Mouse (Mus musculus) midbrain, embryonic 11.5 days (tissue): ENCODE data around the gene Wdr3. TPM values are rescaled to one million over a fixed set of nuclear protein-coding genes. Genes with fewer than 3 reads are reported as not detected.

Experiments
- ATAC-seq: fragments of 200-750 bp; cut with Nextera tagmentation; 2 replicates; pipeline ENCODE4 v1.8.0; 2017; ENCODE audit warnings: moderate TSS enrichment, moderate library complexity; ENCODE audit not compliant: low FRiP score
- DNase-seq: peaks from one replicate; pipeline ENCODE4 v3.0.0; 2015; ENCODE audit warnings: low spot score; ENCODE audit errors: missing footprints
- H3K27ac ChIP-seq: fragments of 300-500 bp; sonication (generic); 2 replicates; pipeline ENCODE4 v1.5.1; 2014; ENCODE audit warnings: low read depth, low read length
- H3K27me3 ChIP-seq: fragments of 300-500 bp; sonication (generic); 2 replicates; pipeline ENCODE4 v1.6.1; 2014; ENCODE audit warnings: mild to moderate bottlenecking, low read length, moderate library complexity, mixed read lengths; ENCODE audit not compliant: control insufficient read depth, insufficient read depth
- H3K36me3 ChIP-seq: fragments of 300-500 bp; sonication (generic); 2 replicates; pipeline ENCODE4 v1.6.1; 2014; ENCODE audit warnings: mild to moderate bottlenecking, low read length, moderate library complexity, mixed read lengths; ENCODE audit not compliant: control insufficient read depth, insufficient read depth
- H3K4me1 ChIP-seq: fragments of 300-500 bp; sonication (generic); 2 replicates; pipeline ENCODE4 v1.6.1; 2014; ENCODE audit warnings: low read length; ENCODE audit not compliant: control insufficient read depth, insufficient read depth
- H3K4me2 ChIP-seq: fragments of 300-500 bp; sonication (generic); 2 replicates; pipeline ENCODE4 v1.6.1; 2014; ENCODE audit warnings: mild to moderate bottlenecking, moderate library complexity
- H3K4me3 ChIP-seq: fragments of 300-500 bp; sonication (generic); 2 replicates; pipeline ENCODE4 v1.5.1; 2014; ENCODE audit warnings: low read depth, low read length
- H3K9ac ChIP-seq: fragments of 300-500 bp; sonication (generic); 2 replicates; pipeline ENCODE4 v1.6.1; 2014; ENCODE audit warnings: low read length
- H3K9me3 ChIP-seq: fragments of 300-500 bp; sonication (generic); 2 replicates; pipeline ENCODE4 v1.6.1; 2016; ENCODE audit warnings: low read length; ENCODE audit not compliant: control insufficient read depth
- WGBS: fragments of 180-500 bp; shearing (Covaris S2); extraction: QIAGEN DNeasy Blood & Tissue Kit; methylation state at CpG from one replicate; pipeline ENCODE4 v1.1.7; 2014; 5-methylcytosine and 5-hydroxymethylcytosine counted together
- polyA plus RNA-seq: library from polyadenylated mRNA; unstranded; fragments of >200 nt; fragmentation: Nextera tagmentation; extraction: Ambion mirVana; gene quantifications from 2 replicates; pipeline ENCODE4 v1.2.1, GENCODE M21; 2014

Wdr3 gene
- polyA plus RNA-seq, 1 experiment from 2014 or later = 64.4 TPM

DNA sequence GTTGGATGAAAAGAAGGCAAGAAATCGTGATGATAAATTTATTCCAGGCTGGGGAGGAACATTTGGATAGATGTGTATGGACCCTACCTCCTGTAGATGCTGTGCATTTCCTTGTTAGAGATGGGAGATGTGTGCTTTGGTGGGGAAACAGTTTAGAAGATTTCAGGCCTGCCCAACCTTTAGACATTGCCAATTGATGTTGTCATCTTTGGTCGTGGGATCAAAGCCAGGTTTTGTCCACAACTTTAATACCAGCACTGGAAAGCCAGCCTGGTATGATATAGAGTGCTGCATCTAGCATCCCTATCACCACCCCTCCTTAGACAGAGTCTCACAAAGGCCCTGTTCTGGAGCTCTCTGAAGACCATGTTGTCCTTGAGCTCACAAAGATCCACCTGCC is 1.3 kb upstream of the Wdr3 start:
- no peak for ATAC-seq

DNA sequence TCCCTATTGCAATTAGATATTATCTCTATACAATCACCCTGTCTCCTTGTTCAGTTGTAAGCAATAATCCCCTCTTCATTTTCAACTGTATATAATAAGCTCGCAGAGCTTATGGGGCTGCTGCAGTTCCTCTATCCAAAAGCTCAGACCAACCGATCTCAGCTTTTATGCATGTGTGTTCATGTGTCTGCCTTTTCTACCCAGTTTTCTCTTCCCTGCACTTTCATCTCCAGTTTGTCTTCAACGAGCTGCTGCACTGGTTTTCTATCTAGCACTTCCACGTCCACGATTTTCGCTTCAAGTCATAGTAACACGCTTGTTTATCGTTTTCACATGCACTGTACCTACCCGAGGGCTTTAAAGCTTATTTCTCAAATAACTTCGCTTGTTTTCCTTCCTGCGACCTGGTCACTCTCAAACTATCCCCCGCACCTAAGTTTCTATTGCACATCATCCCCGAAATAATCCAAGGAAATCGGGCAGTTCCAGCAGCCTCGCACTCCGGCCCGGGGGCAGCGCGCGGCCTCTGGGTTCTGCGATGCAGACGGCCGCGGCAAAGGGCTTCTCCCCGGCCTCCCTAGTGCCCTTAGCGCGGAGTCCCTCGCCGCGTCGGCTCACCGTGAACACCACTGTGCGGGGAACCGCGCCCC is 417 bp downstream of the Wdr3 start:
- 2% methylated on average over 35 of the region's 35 CpGs for WGBS

More for the DNA sequence above, 1.3 kb upstream of the Wdr3 start:
- Histone ChIP-seq H3K9ac (no peak overlapping the region), H3K9me3 (no peaks in the 10 kb centered on the region), H3K4me3 (no peak overlapping the region), H3K4me1 (peaks cover 6% of the 10 kb centered on the region), H3K27ac (no peak overlapping the region), H3K36me3 (peaks cover 6% of the 10 kb centered on the region; the same call in 1 of the 2 replicates), H3K4me2 (no peak overlapping the region), H3K27me3 (no peaks in the 10 kb centered on the region)
- 80% methylated on average over 2 of the region's 2 CpGs for WGBS
- peak; percentile 72 for DNase-seq

DNA sequence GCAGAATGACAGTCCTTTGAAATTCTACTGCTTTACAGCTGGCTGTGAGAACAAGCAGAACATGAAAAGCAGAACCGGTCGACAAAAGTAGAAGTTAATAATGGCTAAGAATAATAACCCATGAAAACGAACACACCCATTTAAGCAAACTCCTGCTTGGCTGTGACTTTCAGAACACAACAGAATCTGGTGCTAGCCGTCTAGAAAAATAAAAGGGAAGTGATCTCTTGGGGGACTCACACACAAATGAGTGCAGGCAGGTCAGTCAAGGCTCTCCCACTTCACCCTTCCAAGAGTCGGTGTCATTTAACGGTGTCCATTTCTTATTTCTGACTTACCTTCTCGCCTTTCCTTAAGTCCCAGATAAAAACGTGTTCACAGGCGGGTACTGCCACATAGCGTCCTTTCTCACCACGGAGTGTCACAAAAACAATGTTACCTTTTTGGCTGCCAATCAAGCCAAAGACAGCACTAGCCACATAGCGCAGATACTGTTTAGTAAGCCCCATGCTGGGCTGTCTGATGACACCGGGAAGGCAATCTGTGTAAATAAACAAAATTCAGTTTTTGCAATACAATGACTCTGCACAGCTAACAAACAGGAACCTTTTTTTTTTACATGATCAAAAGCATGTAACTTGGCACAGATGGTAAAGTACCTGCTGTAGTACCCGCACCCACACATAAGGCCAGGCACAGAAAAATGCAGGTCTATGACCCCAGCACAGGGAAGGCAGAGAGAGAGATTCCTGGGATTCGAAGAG is 1.3 kb downstream of the Wdr3 start:
- Histone ChIP-seq H3K4me2 (peak overlapping the region; percentile 66), H3K9ac (peak overlapping the region; percentile 80; the same call in 1 of the 2 replicates), H3K27me3 (no peaks in the 10 kb centered on the region), H3K9me3 (no peaks in the 10 kb centered on the region), H3K4me1 (peaks cover 6% of the 10 kb centered on the region), H3K27ac (no peak overlapping the region), H3K4me3 (peak overlapping the region; percentile 83), H3K36me3 (peaks cover 11% of the 10 kb centered on the region; the same call in 1 of the 2 replicates)
- DNase-seq (peak; percentile 62), ATAC-seq (no peak)
- 85% methylated on average over 15 of the region's 15 CpGs for WGBS

More for the DNA sequence above, 417 bp downstream of the Wdr3 start:
- Histone ChIP-seq H3K27me3 (no peaks in the 10 kb centered on the region), H3K36me3 (peaks cover 8% of the 10 kb centered on the region; the same call in 1 of the 2 replicates), H3K9me3 (no peaks in the 10 kb centered on the region), H3K4me2 (peak overlapping the region; percentile 66), H3K27ac (no peak overlapping the region), H3K9ac (peak overlapping the region; percentile 80), H3K4me3 (peak overlapping the region; percentile 83), H3K4me1 (peaks cover 6% of the 10 kb centered on the region)
- peak; percentile 82 for DNase-seq
- ATAC-seq = no peak

DNA sequence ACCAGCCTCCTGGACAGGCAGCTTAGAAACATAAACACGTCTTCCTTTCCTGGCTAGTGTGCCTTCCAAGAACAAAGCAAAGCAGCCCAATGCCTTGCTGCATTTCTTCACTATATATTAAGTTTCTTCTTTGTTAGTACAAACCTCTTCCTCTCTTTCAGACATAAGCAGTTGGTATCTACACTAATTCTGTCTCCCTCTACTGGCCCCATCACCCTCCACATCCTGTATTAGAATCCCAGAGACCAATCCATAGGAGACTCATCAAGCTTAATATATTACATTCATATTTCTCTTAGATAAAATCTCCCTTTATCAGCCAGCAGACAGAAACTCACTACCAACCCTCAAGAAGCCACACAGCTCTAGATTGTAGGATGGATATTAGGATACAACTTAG is 39.8 kb downstream of the Wdr3 start:
- DNase-seq (no peak), ATAC-seq (no peak)
- H3K4me3 ChIP-seq = no peak overlapping the region
- H3K27ac ChIP-seq = no peak overlapping the region
- H3K9me3 ChIP-seq = no peaks in the 10 kb centered on the region
- no peak overlapping the region for H3K4me2 ChIP-seq
- no peaks in the 10 kb centered on the region for H3K27me3 ChIP-seq
- no peaks in the 10 kb centered on the region for H3K4me1 ChIP-seq
- H3K36me3 ChIP-seq = no peaks in the 10 kb centered on the region
- WGBS = 94% methylated on average over 1 of the region's 1 CpGs
- H3K9ac ChIP-seq = no peak overlapping the region

DNA sequence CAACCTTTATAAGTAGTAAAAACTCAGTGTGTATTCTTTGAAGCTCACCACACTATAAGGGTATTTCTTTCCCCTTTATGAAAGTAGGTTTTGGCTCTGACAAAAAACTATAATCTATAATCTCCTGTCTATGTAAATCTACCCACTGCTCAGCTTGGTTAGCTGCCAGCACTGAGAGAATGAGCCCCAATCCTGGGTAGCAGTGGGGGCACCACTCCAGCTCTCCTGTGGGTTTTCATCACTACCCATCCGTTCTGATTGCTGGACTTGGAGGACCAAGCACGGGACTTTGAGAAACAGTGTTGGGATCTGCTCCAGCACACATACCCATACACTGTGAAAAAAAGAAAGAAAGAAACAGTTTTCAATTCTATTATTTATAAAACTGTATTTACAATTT is 40.2 kb downstream of the Wdr3 start:
- 68% methylated on average over 2 of the region's 2 CpGs for WGBS
- no peak overlapping the region for H3K27ac ChIP-seq
- ATAC-seq (no peak), DNase-seq (no peak)
- H3K4me3 ChIP-seq = no peak overlapping the region
- no peaks in the 10 kb centered on the region for H3K36me3 ChIP-seq
- H3K4me2 ChIP-seq = no peak overlapping the region
- H3K9ac ChIP-seq = no peak overlapping the region
- H3K4me1 ChIP-seq = no peaks in the 10 kb centered on the region
- H3K9me3 ChIP-seq = no peaks in the 10 kb centered on the region
- H3K27me3 ChIP-seq = no peaks in the 10 kb centered on the region

DNA sequence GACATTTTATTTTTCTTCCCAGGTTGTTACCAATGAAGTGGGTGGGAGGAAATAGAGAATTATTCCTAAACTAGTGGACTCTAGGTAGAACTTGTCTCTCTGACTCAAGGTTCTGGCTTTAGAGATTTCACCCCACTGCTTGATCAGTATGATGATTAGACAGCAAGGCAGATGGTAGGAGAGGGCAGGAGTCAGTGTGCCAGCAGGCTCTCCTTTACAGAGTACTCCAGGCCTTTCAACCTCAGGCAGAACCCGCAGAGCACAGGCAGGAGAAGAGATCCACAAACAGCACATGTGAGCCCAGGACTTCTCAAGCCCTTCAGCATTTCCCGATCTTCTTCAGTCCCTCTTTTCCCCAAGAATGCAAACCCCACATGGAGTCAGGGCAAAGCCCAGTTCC is 43.5 kb downstream of the Wdr3 start:
- 87% methylated on average over 2 of the region's 2 CpGs for WGBS
- H3K4me1 ChIP-seq = no peaks in the 10 kb centered on the region
- no peaks in the 10 kb centered on the region for H3K27me3 ChIP-seq
- H3K9me3 ChIP-seq = no peaks in the 10 kb centered on the region
- H3K4me2 ChIP-seq = no peak overlapping the region
- ATAC-seq (no peak), DNase-seq (no peak)
- H3K9ac ChIP-seq = no peak overlapping the region
- no peaks in the 10 kb centered on the region for H3K36me3 ChIP-seq
- no peak overlapping the region for H3K4me3 ChIP-seq
- no peak overlapping the region for H3K27ac ChIP-seq

DNA sequence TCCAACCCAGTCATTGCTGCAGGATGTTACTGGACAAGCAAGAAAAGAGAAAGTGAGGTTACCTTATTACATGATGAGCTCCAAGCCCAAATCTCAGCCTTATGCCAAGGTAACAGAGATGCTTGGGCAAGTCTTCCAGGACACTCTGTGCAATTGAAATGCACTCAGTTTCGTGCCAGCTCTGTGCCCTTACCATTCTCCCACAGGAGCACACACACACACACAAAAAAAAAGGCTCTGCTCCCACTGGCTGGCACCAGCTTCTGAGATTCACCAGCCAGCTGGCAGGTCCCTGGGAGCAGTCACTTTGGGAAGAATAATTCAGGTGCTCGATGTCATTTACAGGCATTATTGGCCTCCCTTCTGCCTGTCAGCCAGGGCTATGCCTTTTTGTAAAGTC is 55.5 kb downstream of the Wdr3 start:
- Histone ChIP-seq H3K4me2 (no peak overlapping the region), H3K4me3 (no peak overlapping the region), H3K27ac (no peak overlapping the region), H3K9me3 (no peaks in the 10 kb centered on the region), H3K4me1 (no peaks in the 10 kb centered on the region), H3K9ac (no peak overlapping the region), H3K36me3 (no peaks in the 10 kb centered on the region), H3K27me3 (no peaks in the 10 kb centered on the region)
- 81% methylated on average over 2 of the region's 2 CpGs for WGBS
- ATAC-seq = no peak
- DNase-seq = no peak

DNA sequence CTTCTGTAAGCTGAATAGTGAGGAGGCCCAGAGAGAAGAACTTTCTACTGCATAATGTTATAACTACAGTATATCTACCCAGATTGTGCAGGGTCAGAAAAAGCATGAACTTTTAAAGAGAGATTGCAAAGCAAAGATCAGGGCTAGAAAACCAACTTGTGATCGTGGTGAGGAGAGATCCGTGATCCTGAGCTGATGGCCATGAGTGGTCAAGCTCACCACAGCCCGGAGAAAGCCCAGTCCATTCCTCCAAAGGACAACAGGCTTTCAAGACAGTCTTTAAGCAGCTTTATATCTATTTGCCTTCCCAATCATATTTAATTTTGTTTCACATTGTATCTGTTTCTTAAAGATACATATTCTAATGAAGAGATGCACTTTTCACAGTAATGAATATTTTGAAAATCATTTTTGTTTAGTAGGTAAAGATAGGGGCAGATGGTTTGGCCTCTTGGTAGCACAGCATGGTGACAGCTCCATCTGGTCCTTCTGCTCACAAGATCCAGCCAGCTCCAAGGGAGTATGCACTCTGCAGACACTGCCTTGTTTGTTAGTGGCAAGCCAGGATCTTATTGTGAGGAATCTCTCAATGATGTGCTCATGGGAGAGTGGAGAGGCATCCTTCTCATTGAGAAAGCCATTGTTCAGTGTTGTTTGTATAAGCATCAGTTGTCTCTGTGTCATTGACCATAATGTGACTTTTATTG is 59.7 kb downstream of the Wdr3 start:
- H3K4me3 ChIP-seq = no peak overlapping the region

More for the DNA sequence above, 59.7 kb downstream of the Wdr3 start:
- DNase-seq (no peak), ATAC-seq (no peak)
- H3K36me3 ChIP-seq = no peaks in the 10 kb centered on the region
- H3K4me2 ChIP-seq = no peak overlapping the region
- H3K4me1 ChIP-seq = no peaks in the 10 kb centered on the region
- no peaks in the 10 kb centered on the region for H3K9me3 ChIP-seq
- WGBS = 93% methylated on average over 3 of the region's 3 CpGs
- no peak overlapping the region for H3K9ac ChIP-seq
- H3K27me3 ChIP-seq = no peaks in the 10 kb centered on the region
- no peak overlapping the region for H3K27ac ChIP-seq
